9 mouse cellular contexts compared by ENCODE assay signal in the genomic region with DNA sequence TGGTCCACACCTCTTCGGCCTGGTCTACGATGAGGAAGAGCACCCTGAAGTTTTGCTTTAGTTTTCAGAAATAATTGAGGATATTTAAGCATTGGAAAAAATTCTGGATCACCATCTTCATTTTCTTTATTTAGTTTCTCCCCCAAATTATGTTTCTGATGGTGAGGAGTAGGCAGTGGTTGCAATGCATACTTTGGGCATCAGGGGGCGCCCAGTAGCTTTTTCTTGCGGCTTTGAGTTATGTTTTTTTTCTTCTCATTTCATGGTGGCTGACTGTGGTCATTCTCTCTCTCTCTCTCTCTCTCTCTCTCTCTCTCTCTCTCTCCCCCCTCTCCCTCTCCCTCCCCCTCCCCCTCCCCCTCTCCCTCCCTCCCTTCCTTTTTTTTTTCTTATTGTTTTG. TPM values are rescaled to one million over a fixed set of nuclear protein-coding genes. Genes with fewer than 3 reads are reported as not detected.
A peak's percentile ranks its signal among the peaks of the same experiment; 100 is the strongest.
DNase-seq lines count a peak whose midpoint lies in the region; ATAC-seq and TF ChIP-seq lines count a peak whose summit lies in the region.
"Had no signal": no experiment of that assay in that cellular context is flagged by ENCODE, and none has a peak within 500 bp of the region (broad histone marks: within the 10 kb centered on the region; RNA-seq: fewer than 3 reads in every experiment).

No protein-coding gene starts in this region.

- no peak overlapping the region for H3K9ac ChIP-seq in forebrain, postnatal 0 days
- H3K9ac ChIP-seq in forebrain, embryonic 13.5 days = no peak overlapping the region
- H3K9ac ChIP-seq in neural tube, embryonic 15.5 days (replicated peaks) = no peak overlapping the region

- DNase-seq in forebrain, postnatal 0 days = peak; percentile 80
- peak; percentile 57 for DNase-seq in neural tube, embryonic 10.5 days (ENCODE audit: extremely low spot score, low spot score)
- DNase-seq in induced T-regulatory cell, adult 2 months (ENCODE audit: low read depth) = peak; percentile 85
- peak; percentile 72 for DNase-seq in lung, postnatal 10 days
- DNase-seq in splenic B cell, adult 2 months (ENCODE audit: low read depth, low spot score) = peak; percentile 79

- no peak overlapping the region for H3K27ac ChIP-seq in forebrain, postnatal 0 days (ENCODE audit: low read depth, low read length)
- no peak overlapping the region for H3K27ac ChIP-seq in forebrain, embryonic 13.5 days
- H3K27ac ChIP-seq in neural tube, embryonic 15.5 days (replicated peaks) = no peak overlapping the region
- no peak overlapping the region for H3K27ac ChIP-seq in bone marrow, adult 2 months (ENCODE audit: control insufficient read depth, insufficient read depth, low read depth, low read length, poor library complexity)

- peak; percentile 73 for TF ChIP-seq CTCF in forebrain, postnatal 0 days (IDR thresholded peaks at IDR 0.05; ENCODE audit: low read depth)
- peak; percentile 49 for TF ChIP-seq CTCF in bone marrow, adult 2 months (IDR thresholded peaks at IDR 0.05; ENCODE audit: control insufficient read depth, insufficient read depth, low read length)

- WGBS in forebrain, postnatal 0 days = 31% methylated on average over 4 of the region's 4 CpGs
- 31% methylated on average over 4 of the region's 4 CpGs for WGBS in forebrain, embryonic 13.5 days
- 36% methylated on average over 4 of the region's 4 CpGs for WGBS in neural tube, embryonic 15.5 days
- 32% methylated on average over 4 of the region's 4 CpGs for WGBS in bone marrow, adult 2 months

- no peak for TF ChIP-seq POLR2A in bone marrow, adult 2 months (IDR thresholded peaks at IDR 0.05; ENCODE audit: borderline replicate concordance, control insufficient read depth, low read depth, low read length)

- H3K4me1 ChIP-seq in forebrain, postnatal 0 days (ENCODE audit: insufficient read depth) = no peaks in the 10 kb centered on the region
- no peaks in the 10 kb centered on the region for H3K4me1 ChIP-seq in forebrain, embryonic 13.5 days
- no peaks in the 10 kb centered on the region for H3K4me1 ChIP-seq in neural tube, embryonic 15.5 days
- no peaks in the 10 kb centered on the region; the same call in 1 of the 2 replicates for H3K4me1 ChIP-seq in bone marrow, adult 2 months (ENCODE audit: control insufficient read depth, insufficient read depth, low read length)

- no peak overlapping the region for H3K4me3 ChIP-seq in forebrain, postnatal 0 days (ENCODE audit: low read depth, low read length)
- no peak overlapping the region for H3K4me3 ChIP-seq in forebrain, embryonic 13.5 days
- H3K4me3 ChIP-seq in neural tube, embryonic 15.5 days (replicated peaks) = no peak overlapping the region
- H3K4me3 ChIP-seq in bone marrow, adult 2 months (replicated peaks; ENCODE audit: control insufficient read depth, low read depth, low read length) = no peak overlapping the region

- H3K27me3 ChIP-seq in forebrain, postnatal 0 days (ENCODE audit: insufficient read depth, low read length) = no peaks in the 10 kb centered on the region
- no peaks in the 10 kb centered on the region for H3K27me3 ChIP-seq in forebrain, embryonic 13.5 days
- H3K27me3 ChIP-seq in neural tube, embryonic 15.5 days (replicated peaks) = no peaks in the 10 kb centered on the region
- no peaks in the 10 kb centered on the region for H3K27me3 ChIP-seq in splenic B cell, adult 2 months (ENCODE audit: control insufficient read depth, insufficient read depth, low read length, poor library complexity, severe bottlenecking)

- H3K9me3 ChIP-seq in forebrain, postnatal 0 days (ENCODE audit: low read length) = no peaks in the 10 kb centered on the region
- H3K9me3 ChIP-seq in forebrain, embryonic 13.5 days (replicated peaks) = no peaks in the 10 kb centered on the region
- H3K9me3 ChIP-seq in neural tube, embryonic 15.5 days (replicated peaks) = no peaks in the 10 kb centered on the region

- no peak for ATAC-seq in forebrain, postnatal 0 days
- no peak for ATAC-seq in forebrain, embryonic 13.5 days
- ATAC-seq in neural tube, embryonic 15.5 days (ENCODE audit: low FRiP score) = no peak

- no peak overlapping the region for H3K4me2 ChIP-seq in forebrain, postnatal 0 days (ENCODE audit: low read depth)
- no peak overlapping the region for H3K4me2 ChIP-seq in forebrain, embryonic 13.5 days
- H3K4me2 ChIP-seq in neural tube, embryonic 15.5 days = no peak overlapping the region

- H3K36me3 ChIP-seq in forebrain, postnatal 0 days (ENCODE audit: insufficient read depth) = no peaks in the 10 kb centered on the region
- no peaks in the 10 kb centered on the region for H3K36me3 ChIP-seq in forebrain, embryonic 13.5 days (ENCODE audit: poor library complexity, severe bottlenecking)
- H3K36me3 ChIP-seq in neural tube, embryonic 15.5 days = no peaks in the 10 kb centered on the region
- no peaks in the 10 kb centered on the region for H3K36me3 ChIP-seq in splenic B cell, adult 2 months (ENCODE audit: control insufficient read depth, insufficient read depth, low read length, poor library complexity, severe bottlenecking)

RNA-seq across cellular contexts. Expression of gene 2410004P03Rik, which starts 6.9 kb away (rescaled TPM):
- 8.5 and 9.2 TPM in 2 replicates for total RNA-seq in forebrain, postnatal 0 days (2014; rRNA removed)
- polyA plus RNA-seq in forebrain, postnatal 0 days (2015; fragmentation: Nextera tagmentation; extraction: Ambion mirVana) = 8.5 and 9.4 TPM in 2 replicates
- polyA plus RNA-seq in forebrain, embryonic 13.5 days (2015; fragmentation: Nextera tagmentation; extraction: Ambion mirVana) = 1.3 and 2.9 TPM in 2 replicates
- polyA plus RNA-seq in neural tube, embryonic 15.5 days (2015; fragmentation: Nextera tagmentation; extraction: Ambion mirVana) = 5.0 and 5.5 TPM in 2 replicates
- 0.29 and 0.57 TPM in 2 replicates for polyA plus RNA-seq in bone marrow, adult 2 months (2011; ENCODE audit: insufficient read depth, insufficient read length, low replicate concordance, missing spikeins)
- polyA plus RNA-seq: heart, embryonic 14.5 days had no signal

RNA-seq across cellular contexts. Expression of gene Pqlc3, which starts 18.3 kb away (rescaled TPM):
- 0.46 and 0.86 TPM in 2 replicates for total RNA-seq in forebrain, postnatal 0 days (2014; rRNA removed)
- 1.5 and 2.0 TPM in 2 replicates for polyA plus RNA-seq in forebrain, postnatal 0 days (2015; fragmentation: Nextera tagmentation; extraction: Ambion mirVana)
- 1.9 TPM in 2 replicates for polyA plus RNA-seq in forebrain, embryonic 13.5 days (2015; fragmentation: Nextera tagmentation; extraction: Ambion mirVana)
- 2.0 and 6.8 TPM in 2 replicates for polyA plus RNA-seq in neural tube, embryonic 15.5 days (2015; fragmentation: Nextera tagmentation; extraction: Ambion mirVana)
- polyA plus RNA-seq in bone marrow, adult 2 months (2011; ENCODE audit: insufficient read depth, insufficient read length, low replicate concordance, missing spikeins) = 9.8 and 14.7 TPM in 2 replicates
